Mouse (Mus musculus) midbrain, postnatal 0 days (tissue): Measurements from ENCODE around the gene Erich4. TPM values are rescaled to one million over a fixed set of nuclear protein-coding genes. Genes with fewer than 3 reads are reported as not detected.

ENCODE experiments used
- ATAC-seq: fragments of 200-750 bp; cut with Nextera tagmentation; 2 replicates; pipeline ENCODE4 v1.8.0; 2017; ENCODE audit warnings: moderate number of reproducible peaks, mild to moderate bottlenecking, moderate TSS enrichment, moderate library complexity; ENCODE audit not compliant: low FRiP score
- DNase-seq: peaks from one replicate; pipeline ENCODE4 v3.0.0-alpha.2; 2015; ENCODE audit warnings: low spot score
- H3K27ac ChIP-seq: fragments of 300-500 bp; sonication (generic); 2 replicates; pipeline ENCODE4 v1.5.1; 2014; ENCODE audit warnings: low read depth, mild to moderate bottlenecking, low read length, mixed read lengths
- H3K27me3 ChIP-seq: fragments of 300-500 bp; sonication (generic); 2 replicates; pipeline ENCODE4 v1.6.1; 2014; ENCODE audit warnings: low read length, control low read depth, mixed read lengths; ENCODE audit not compliant: insufficient read depth
- H3K36me3 ChIP-seq: fragments of 300-500 bp; sonication (generic); 2 replicates; pipeline ENCODE4 v1.6.1; 2014; ENCODE audit warnings: low read length, control low read depth, mixed read lengths; ENCODE audit not compliant: insufficient read depth
- H3K4me1 ChIP-seq: fragments of 300-500 bp; sonication (generic); 2 replicates; pipeline ENCODE4 v1.6.1; 2014; ENCODE audit warnings: mild to moderate bottlenecking, control low read depth, antibody characterized with exemption, low read length, mixed read lengths; ENCODE audit not compliant: insufficient read depth
- H3K4me2 ChIP-seq: fragments of 300-500 bp; sonication (generic); 2 replicates; pipeline ENCODE4 v1.6.1; 2014; ENCODE audit warnings: low read depth, mild to moderate bottlenecking, low read length, mixed read lengths; ENCODE audit not compliant: poor library complexity, severe bottlenecking
- H3K4me3 ChIP-seq: fragments of 300-500 bp; sonication (generic); 2 replicates; pipeline ENCODE4 v1.5.1; 2014; ENCODE audit warnings: low read depth, mild to moderate bottlenecking, low read length, moderate library complexity
- H3K9ac ChIP-seq: fragments of 300-500 bp; sonication (generic); replicated peaks from 2 replicates; pipeline ENCODE4 v1.6.1; 2014; ENCODE audit warnings: mild to moderate bottlenecking, low read length, moderate library complexity, mixed read lengths; ENCODE audit not compliant: poor library complexity, severe bottlenecking
- H3K9me3 ChIP-seq: fragments of 300-500 bp; sonication (generic); 2 replicates; pipeline ENCODE4 v1.6.1; 2016; ENCODE audit warnings: low read length, control low read depth
- CTCF ChIP-seq: IDR thresholded peaks from 2 replicates; pipeline ENCODE4 v1.5.1; 2016; ENCODE audit warnings: antibody characterized with exemption, mild to moderate bottlenecking
- WGBS: fragments of 180-500 bp; shearing (Covaris S2); extraction: QIAGEN DNeasy Blood & Tissue Kit; methylation state at CpG from one replicate; pipeline ENCODE4 v1.1.7; 2014; 5-methylcytosine and 5-hydroxymethylcytosine counted together
- polyA plus RNA-seq: library from polyadenylated mRNA; unstranded; fragments of >200 nt; fragmentation: Nextera tagmentation; extraction: Ambion mirVana; gene quantifications from 2 replicates; pipeline ENCODE4 v1.2.1, GENCODE M21; 2015
- total RNA-seq: library from RNA; depleted of rRNA; stranded (reverse); fragments of >200 nt; gene quantifications from 2 replicates; pipeline ENCODE4 v1.2.3, GENCODE M21; 2014; rRNA removed

Gene Erich4
- total RNA-seq = not detected in 2 replicates
- not detected in 2 replicates for polyA plus RNA-seq

GRCm38 (mm10) chr7:25615706-25616011 lies at the start of gene Erich4:
Erich4 (minus strand) TSS chr7:25615892.
- no peak for TF ChIP-seq CTCF
- Histone ChIP-seq H3K4me1 (no peaks in the 10 kb centered on the region), H3K27me3 (no peaks in the 10 kb centered on the region), H3K27ac (no peak within 1 kb of the TSS), H3K4me2 (no peak within 1 kb of the TSS), H3K4me3 (no peak within 1 kb of the TSS), H3K9me3 (no peaks in the 10 kb centered on the region), H3K36me3 (no peaks in the 10 kb centered on the region), H3K9ac (no peak within 1 kb of the TSS)
- ATAC-seq (no peak), DNase-seq (no peak)
- 81% methylated on average over 5 of the region's 5 CpGs for WGBS

DNA sequence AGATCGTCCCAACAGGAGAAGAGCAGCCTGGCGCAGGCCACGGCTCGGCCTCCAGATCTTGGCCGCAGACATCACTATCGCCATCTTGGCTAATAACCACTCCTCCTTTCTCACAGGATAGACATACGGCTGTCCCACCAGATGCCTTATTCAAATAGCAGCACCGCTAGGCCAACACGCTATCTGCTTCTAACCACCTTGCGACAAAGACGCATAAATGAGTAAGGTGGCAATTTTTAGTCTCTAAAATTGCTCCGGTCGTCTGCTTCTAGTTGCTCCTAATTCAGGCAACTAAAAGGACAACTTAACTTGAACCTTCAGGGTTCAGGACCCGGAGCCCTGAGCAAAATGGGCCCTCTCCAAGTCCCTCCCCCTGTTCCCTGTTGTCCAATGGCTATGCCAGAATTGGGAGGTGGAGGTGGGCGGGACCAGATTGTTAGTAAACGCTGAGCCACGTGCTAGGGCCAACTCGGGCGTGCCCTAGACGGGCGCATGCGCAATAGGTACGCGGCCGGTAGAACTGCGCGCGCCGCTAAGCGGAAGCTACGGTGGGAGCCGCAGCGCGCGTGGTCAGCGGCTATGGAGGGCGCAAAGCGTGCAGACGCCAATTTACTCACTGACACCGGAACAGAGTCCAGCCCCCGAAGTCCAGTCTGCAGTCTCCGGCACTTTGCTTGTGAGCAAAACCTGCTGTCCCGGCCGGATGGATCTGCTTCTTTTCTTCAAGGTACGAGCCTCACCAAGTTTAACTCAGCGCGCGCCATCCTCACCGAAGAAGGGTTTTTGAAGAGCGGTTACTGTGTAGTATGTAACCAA lies 43.2 kb upstream of the Erich4 start, which contains the start of the genes Bckdha and Exosc5:
Bckdha (minus strand) TSS at position 325 of the 816 bp plus-strand sequence.
Exosc5 (plus strand) TSS at position 508 of the 816 bp plus-strand sequence.
- Histone ChIP-seq H3K27me3 (no peaks in the 10 kb centered on the region), H3K4me2 (peak within 1 kb of the TSS; percentile 82), H3K36me3 (no peaks in the 10 kb centered on the region), H3K4me3 (peak within 1 kb of the TSS; percentile 70), H3K4me1 (peaks cover 9% of the 10 kb centered on the region; the same call in 1 of the 2 replicates), H3K9ac (peak within 1 kb of the TSS; percentile 73), H3K27ac (peak within 1 kb of the TSS; percentile 75), H3K9me3 (no peaks in the 10 kb centered on the region)
- ATAC-seq = peak; percentile 99
- no peak for TF ChIP-seq CTCF
- WGBS = under 1% methylated on average over 46 of the region's 50 CpGs
- DNase-seq = peak; percentile 100

GRCm38 (mm10) chr7:25657785-25658184 lies 42.1 kb upstream of the Erich4 start:
- H3K9me3 ChIP-seq = no peaks in the 10 kb centered on the region
- H3K4me3 ChIP-seq = peak overlapping the region; percentile 70
- H3K9ac ChIP-seq = peak overlapping the region; percentile 73
- peak overlapping the region; percentile 82 for H3K4me2 ChIP-seq
- H3K27me3 ChIP-seq = no peaks in the 10 kb centered on the region
- ATAC-seq (no peak), DNase-seq (no peak)
- TF ChIP-seq CTCF = no peak
- peaks cover 9% of the 10 kb centered on the region; the same call in 1 of the 2 replicates for H3K4me1 ChIP-seq
- 37% methylated on average over 10 of the region's 10 CpGs for WGBS
- no peak overlapping the region for H3K27ac ChIP-seq
- H3K36me3 ChIP-seq = no peaks in the 10 kb centered on the region

- no peak for ATAC-seq
- TF ChIP-seq CTCF = no peak
- H3K4me3 ChIP-seq = no peak overlapping the region
- no peak overlapping the region for H3K27ac ChIP-seq
- WGBS = 74% methylated on average over 11 of the region's 11 CpGs
- no peak overlapping the region for H3K4me2 ChIP-seq
- no peaks in the 10 kb centered on the region for H3K9me3 ChIP-seq
- no peaks in the 10 kb centered on the region for H3K27me3 ChIP-seq
- H3K36me3 ChIP-seq = no peaks in the 10 kb centered on the region
- DNase-seq = no peak
- H3K4me1 ChIP-seq = peaks cover 9% of the 10 kb centered on the region; the same call in 1 of the 2 replicates
- H3K9ac ChIP-seq = no peak overlapping the region
Measured at GRCm38 (mm10) chr7:25655601-25656428, 40.1 kb upstream of the Erich4 start.

GRCm38 (mm10) chr7:25652244-25652759 lies 36.6 kb upstream of the Erich4 start:
- H3K27ac ChIP-seq = no peak overlapping the region
- no peak for DNase-seq
- no peak for TF ChIP-seq CTCF
- WGBS = 92% methylated on average over 12 of the region's 12 CpGs
- no peaks in the 10 kb centered on the region for H3K36me3 ChIP-seq
- no peak overlapping the region for H3K4me2 ChIP-seq
- H3K4me3 ChIP-seq = no peak overlapping the region
- no peaks in the 10 kb centered on the region for H3K9me3 ChIP-seq
- no peaks in the 10 kb centered on the region for H3K27me3 ChIP-seq
- peaks cover 3% of the 10 kb centered on the region; the same call in 1 of the 2 replicates for H3K4me1 ChIP-seq
- no peak for ATAC-seq
- H3K9ac ChIP-seq = no peak overlapping the region
